Mouse (Mus musculus): ENCODE measurements around the gene Havcr2. TPM values are rescaled to one million over a fixed set of nuclear protein-coding genes. Genes with fewer than 3 reads are reported as not detected.

Havcr2 gene
- polyA plus RNA-seq, 1 experiment from 2014 or later: not detected

DNA sequence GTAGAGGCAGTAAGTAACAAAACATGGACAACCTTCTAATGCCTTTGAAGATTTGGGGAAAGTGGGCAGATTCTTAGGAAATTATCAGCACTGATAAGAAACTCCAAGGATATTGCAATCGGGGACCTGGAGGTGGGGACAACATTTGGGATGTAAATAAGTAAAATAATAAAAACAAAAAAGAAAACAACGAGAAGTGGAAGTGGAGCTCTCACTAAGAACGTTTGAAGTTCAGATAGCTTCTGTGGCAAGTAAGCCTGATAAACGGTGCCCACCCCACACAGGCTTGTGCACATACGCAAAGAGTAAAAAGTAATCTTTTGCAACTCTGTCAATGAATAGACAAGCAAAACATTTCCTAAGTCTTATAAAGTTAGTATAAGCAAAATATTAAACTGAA is 10.8 kb upstream of the Havcr2 start:
- WGBS: 89% methylated on average over 5 of the region's 5 CpGs
- no peaks in the 10 kb centered on the region for H3K27me3 ChIP-seq (ENCODE audit: control insufficient read depth, insufficient read depth, low read length)

DNA sequence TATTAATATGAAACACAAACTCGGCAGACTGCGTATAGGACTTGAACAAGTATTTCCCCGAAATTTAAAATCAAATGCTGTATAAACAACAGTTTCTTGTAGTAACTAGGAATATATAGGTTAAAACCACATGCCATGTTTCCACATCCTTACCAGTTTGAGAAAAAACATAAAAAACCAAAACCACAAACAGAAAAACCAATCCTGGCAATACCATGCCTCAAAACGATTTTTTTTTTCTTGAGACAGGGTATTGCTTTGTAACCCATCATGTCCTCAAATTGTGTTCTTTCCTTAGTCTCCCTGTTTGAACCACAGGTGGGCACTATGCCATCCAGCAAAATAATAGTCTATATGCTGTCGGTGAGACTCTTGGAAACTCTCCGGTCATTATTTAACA is 8.6 kb upstream of the Havcr2 start:
- H3K4me3 ChIP-seq (ENCODE audit: low read depth, low read length): no peak overlapping the region
- no peak overlapping the region for H3K9ac ChIP-seq (replicated peaks; ENCODE audit: low read depth, low read length)
- H3K27ac ChIP-seq (ENCODE audit: low read length): no peak overlapping the region
- 0 out of 2 replicates have a peak, but pooled peaks cover 6% of the 10 kb centered on the region for H3K36me3 ChIP-seq (ENCODE audit: control insufficient read depth, insufficient read depth, low read length)
- no peak overlapping the region for H3K4me2 ChIP-seq (replicated peaks; ENCODE audit: low read depth, low read length)
- 88% methylated on average over 6 of the region's 6 CpGs for WGBS
- ATAC-seq (ENCODE audit: insufficient number of reproducible peaks, insufficient read depth, low FRiP score, low read depth): no peak
- H3K27me3 ChIP-seq (ENCODE audit: control insufficient read depth, insufficient read depth, low read length): no peaks in the 10 kb centered on the region
- no peaks in the 10 kb centered on the region for H3K4me1 ChIP-seq (ENCODE audit: control insufficient read depth, insufficient read depth, low read length)
- no peaks in the 10 kb centered on the region for H3K9me3 ChIP-seq (ENCODE audit: control insufficient read depth, low read depth, low read length)

More for the DNA sequence above, 10.8 kb upstream of the Havcr2 start:
- Histone ChIP-seq H3K4me3 (ENCODE audit: low read depth, low read length) (no peak overlapping the region), H3K9me3 (ENCODE audit: control insufficient read depth, low read depth, low read length) (no peaks in the 10 kb centered on the region), H3K9ac (replicated peaks; ENCODE audit: low read depth, low read length) (no peak overlapping the region), H3K4me2 (replicated peaks; ENCODE audit: low read depth, low read length) (no peak overlapping the region), H3K27ac (ENCODE audit: low read length) (no peak overlapping the region), H3K4me1 (ENCODE audit: control insufficient read depth, insufficient read depth, low read length) (no peaks in the 10 kb centered on the region), H3K36me3 (ENCODE audit: control insufficient read depth, insufficient read depth, low read length) (peaks cover 9% of the 10 kb centered on the region; the same call in 1 of the 2 replicates)
- ATAC-seq (ENCODE audit: insufficient number of reproducible peaks, insufficient read depth, low FRiP score, low read depth): no peak

DNA sequence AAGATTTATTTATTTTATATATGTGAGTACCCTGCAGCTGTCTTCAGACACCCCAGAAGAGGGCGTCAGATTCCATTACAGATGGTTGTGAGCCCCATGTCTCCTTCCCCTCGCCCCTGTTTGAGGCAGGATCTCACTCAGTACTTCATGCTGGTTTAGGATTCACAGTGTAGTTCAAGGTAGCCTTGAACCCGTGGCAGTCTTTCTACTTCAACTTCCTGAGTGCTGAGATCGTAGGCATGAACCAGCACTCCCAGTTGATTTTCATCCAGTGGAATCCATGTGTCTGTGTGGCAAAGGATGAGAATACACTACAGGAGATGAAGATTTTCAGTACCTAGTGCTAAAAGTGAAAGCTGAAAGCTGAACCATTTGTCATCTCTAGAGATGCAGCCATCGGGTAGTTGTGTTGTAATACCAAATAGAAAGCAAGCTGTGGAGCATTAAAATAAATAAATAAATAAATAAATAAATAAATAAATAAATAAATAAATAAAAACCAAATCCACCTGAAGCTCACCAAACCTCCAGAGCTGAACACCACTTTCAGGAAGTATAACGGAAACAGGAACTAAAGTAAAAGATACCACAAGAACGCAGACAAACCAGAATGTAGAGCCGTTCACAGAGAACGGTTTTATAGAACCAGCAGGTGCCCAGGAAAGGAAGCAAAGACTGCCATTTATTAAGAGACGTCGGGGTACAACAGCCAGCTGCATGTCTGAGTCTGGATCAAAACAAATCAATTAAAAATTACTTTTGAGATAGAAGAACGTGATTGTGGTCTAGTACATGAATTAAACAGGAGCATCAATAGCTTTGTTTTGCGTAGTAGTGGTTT is 6.9 kb upstream of the Havcr2 start:
- Histone ChIP-seq H3K9ac (replicated peaks; ENCODE audit: low read depth, low read length) (no peak overlapping the region), H3K27ac (ENCODE audit: low read length) (no peak overlapping the region), H3K4me1 (ENCODE audit: control insufficient read depth, insufficient read depth, low read length) (no peaks in the 10 kb centered on the region), H3K27me3 (ENCODE audit: control insufficient read depth, insufficient read depth, low read length) (no peaks in the 10 kb centered on the region), H3K4me2 (replicated peaks; ENCODE audit: low read depth, low read length) (no peak overlapping the region), H3K4me3 (ENCODE audit: low read depth, low read length) (no peak overlapping the region), H3K9me3 (ENCODE audit: control insufficient read depth, low read depth, low read length) (no peaks in the 10 kb centered on the region), H3K36me3 (ENCODE audit: control insufficient read depth, insufficient read depth, low read length) (0 out of 2 replicates have a peak, but pooled peaks cover 2% of the 10 kb centered on the region)
- WGBS: 77% methylated on average over 13 of the region's 13 CpGs
- ATAC-seq (ENCODE audit: insufficient number of reproducible peaks, insufficient read depth, low FRiP score, low read depth): no peak

DNA sequence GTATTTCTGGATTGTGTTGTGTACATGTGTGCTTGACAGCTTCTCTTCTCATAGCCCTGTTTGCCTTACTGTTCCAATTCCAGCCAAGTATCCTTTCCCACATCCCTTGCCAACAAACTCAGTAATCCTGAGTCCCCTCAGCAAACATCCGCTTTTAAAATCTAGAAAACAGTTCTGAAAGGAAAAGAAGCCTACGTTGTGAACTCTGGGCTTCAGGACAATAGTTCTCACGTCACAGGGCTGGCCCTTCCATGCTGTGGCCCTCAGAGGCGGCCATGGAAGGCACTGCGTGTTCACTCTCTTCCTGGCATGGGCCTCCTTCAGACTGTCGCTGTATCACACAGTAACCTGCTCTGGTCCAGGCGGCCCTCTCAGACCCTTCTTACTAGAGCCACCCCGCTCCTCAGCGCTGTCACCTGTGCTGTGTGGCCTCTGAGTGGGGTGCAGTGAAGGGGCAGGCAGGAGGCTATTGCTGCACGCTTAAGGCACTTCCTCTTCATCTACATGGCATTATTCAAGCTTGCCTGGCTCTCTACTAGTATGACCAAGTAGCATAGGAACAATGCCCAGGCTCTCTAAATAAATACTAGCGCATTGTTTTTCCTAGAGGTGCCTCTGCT is 5.2 kb upstream of the Havcr2 start:
- Histone ChIP-seq H3K36me3 (ENCODE audit: control insufficient read depth, insufficient read depth, low read length) (no peaks in the 10 kb centered on the region), H3K27ac (ENCODE audit: low read length) (no peak overlapping the region), H3K9me3 (ENCODE audit: control insufficient read depth, low read depth, low read length) (no peaks in the 10 kb centered on the region), H3K4me1 (ENCODE audit: control insufficient read depth, insufficient read depth, low read length) (no peaks in the 10 kb centered on the region), H3K27me3 (ENCODE audit: control insufficient read depth, insufficient read depth, low read length) (no peaks in the 10 kb centered on the region), H3K4me2 (replicated peaks; ENCODE audit: low read depth, low read length) (no peak overlapping the region), H3K4me3 (ENCODE audit: low read depth, low read length) (no peak overlapping the region), H3K9ac (replicated peaks; ENCODE audit: low read depth, low read length) (no peak overlapping the region)
- no peak for ATAC-seq (ENCODE audit: insufficient number of reproducible peaks, insufficient read depth, low FRiP score, low read depth)
- WGBS: 83% methylated on average over 11 of the region's 11 CpGs

DNA sequence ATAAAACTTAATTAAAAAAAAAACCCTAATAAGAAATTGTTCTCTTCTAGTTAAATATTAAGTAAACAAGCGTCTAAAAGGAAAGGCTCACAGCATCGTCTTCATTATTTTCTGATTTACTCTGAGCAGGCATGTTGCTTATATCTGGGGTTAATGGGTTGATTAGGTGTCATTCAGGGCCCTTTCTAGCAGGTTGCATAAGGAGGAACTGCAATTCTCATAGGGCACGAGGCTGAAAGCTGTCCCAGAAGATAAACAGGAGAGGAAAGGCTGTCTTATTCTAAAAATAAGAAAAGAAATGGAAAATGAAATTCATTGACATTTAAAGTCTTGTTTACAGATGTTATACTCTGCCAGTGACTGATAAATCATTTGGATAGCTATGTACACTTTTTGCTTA is 5.2 kb downstream of the Havcr2 start:
- Histone ChIP-seq H3K27me3 (ENCODE audit: control insufficient read depth, insufficient read depth, low read length) (no peaks in the 10 kb centered on the region), H3K9me3 (ENCODE audit: control insufficient read depth, low read depth, low read length) (no peaks in the 10 kb centered on the region), H3K36me3 (ENCODE audit: control insufficient read depth, insufficient read depth, low read length) (no peaks in the 10 kb centered on the region), H3K4me1 (ENCODE audit: control insufficient read depth, insufficient read depth, low read length) (no peaks in the 10 kb centered on the region), H3K4me3 (ENCODE audit: low read depth, low read length) (no peak overlapping the region), H3K4me2 (replicated peaks; ENCODE audit: low read depth, low read length) (no peak overlapping the region), H3K9ac (replicated peaks; ENCODE audit: low read depth, low read length) (no peak overlapping the region), H3K27ac (ENCODE audit: low read length) (no peak overlapping the region)
- WGBS: 67% methylated on average over 3 of the region's 3 CpGs
- no peak for ATAC-seq (ENCODE audit: insufficient number of reproducible peaks, insufficient read depth, low FRiP score, low read depth)

DNA sequence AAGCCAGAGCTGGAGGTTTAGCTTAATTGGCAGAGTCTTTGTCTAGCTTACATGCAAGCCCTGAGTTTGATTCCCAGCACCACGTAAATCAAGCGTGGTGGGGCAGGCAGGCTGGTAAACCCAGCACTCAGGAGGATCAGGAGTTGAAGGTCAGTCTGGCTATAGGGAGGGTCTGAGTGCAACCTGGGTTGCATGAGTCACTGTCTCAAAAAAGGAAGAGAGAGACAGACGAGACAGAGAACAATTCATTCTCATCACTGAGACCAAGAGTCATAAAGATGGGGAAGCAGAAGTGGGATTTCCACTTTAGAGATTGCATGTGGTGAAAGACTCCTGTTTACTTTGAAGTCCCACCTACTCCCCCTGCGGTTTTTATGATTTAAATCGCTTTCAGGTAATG is 6.6 kb downstream of the Havcr2 start:
- Histone ChIP-seq H3K9me3 (ENCODE audit: control insufficient read depth, low read depth, low read length) (no peaks in the 10 kb centered on the region), H3K4me1 (ENCODE audit: control insufficient read depth, insufficient read depth, low read length) (no peaks in the 10 kb centered on the region), H3K4me2 (replicated peaks; ENCODE audit: low read depth, low read length) (no peak overlapping the region), H3K27me3 (ENCODE audit: control insufficient read depth, insufficient read depth, low read length) (no peaks in the 10 kb centered on the region), H3K4me3 (ENCODE audit: low read depth, low read length) (no peak overlapping the region), H3K36me3 (ENCODE audit: control insufficient read depth, insufficient read depth, low read length) (no peaks in the 10 kb centered on the region), H3K27ac (ENCODE audit: low read length) (no peak overlapping the region), H3K9ac (replicated peaks; ENCODE audit: low read depth, low read length) (no peak overlapping the region)
- no peak for ATAC-seq (ENCODE audit: insufficient number of reproducible peaks, insufficient read depth, low FRiP score, low read depth)
- 77% methylated on average over 5 of the region's 5 CpGs for WGBS

DNA sequence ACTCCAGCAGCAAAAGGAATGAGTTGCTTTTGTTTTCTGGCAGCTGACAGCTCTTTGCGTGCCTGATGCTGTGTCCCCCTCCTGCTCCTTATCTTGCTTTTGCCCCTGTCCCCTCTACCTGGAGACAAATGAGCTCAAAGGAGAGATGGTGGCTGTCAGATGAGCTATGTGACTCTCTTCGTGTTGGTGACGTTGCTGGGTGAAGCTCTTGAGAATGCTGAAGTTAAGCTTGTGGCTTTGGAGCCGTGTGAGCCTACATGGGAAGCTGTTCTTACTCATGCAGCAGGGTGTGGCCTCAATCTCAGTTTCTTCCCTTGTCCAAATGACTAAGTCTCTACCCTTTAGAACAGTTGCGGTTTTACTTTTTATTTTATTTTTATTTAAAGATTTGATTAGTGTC is 7.2 kb downstream of the Havcr2 start:
- no peaks in the 10 kb centered on the region for H3K36me3 ChIP-seq (ENCODE audit: control insufficient read depth, insufficient read depth, low read length)

DNA sequence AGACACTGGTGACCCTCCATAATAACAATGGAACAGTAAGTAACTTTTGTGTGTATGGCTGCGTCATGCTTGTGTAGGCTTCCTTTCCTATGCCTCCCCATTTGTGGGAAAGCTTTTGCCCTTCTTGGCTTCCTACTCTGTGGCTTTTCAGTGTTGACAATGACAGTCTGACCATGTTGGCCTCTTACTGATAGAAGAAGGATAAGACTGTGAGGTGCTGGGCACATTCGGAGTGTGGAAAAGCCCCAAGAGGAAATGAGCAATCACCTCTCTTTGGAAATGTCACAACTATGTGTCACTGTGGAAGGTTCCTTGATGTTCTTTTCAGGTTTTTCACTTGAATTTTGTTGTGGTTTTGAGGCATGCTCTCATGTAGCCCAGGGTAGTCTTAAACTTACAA is 12.1 kb downstream of the Havcr2 start:
- H3K9ac ChIP-seq (replicated peaks; ENCODE audit: low read depth, low read length): no peak overlapping the region
- no peak for ATAC-seq (ENCODE audit: insufficient number of reproducible peaks, insufficient read depth, low FRiP score, low read depth)
- no peaks in the 10 kb centered on the region for H3K4me1 ChIP-seq (ENCODE audit: control insufficient read depth, insufficient read depth, low read length)
- H3K4me3 ChIP-seq (ENCODE audit: low read depth, low read length): no peak overlapping the region
- H3K27ac ChIP-seq (ENCODE audit: low read length): no peak overlapping the region
- WGBS: 94% methylated on average over 2 of the region's 2 CpGs
- H3K36me3 ChIP-seq (ENCODE audit: control insufficient read depth, insufficient read depth, low read length): no peaks in the 10 kb centered on the region
- no peak overlapping the region for H3K4me2 ChIP-seq (replicated peaks; ENCODE audit: low read depth, low read length)
- no peaks in the 10 kb centered on the region for H3K9me3 ChIP-seq (ENCODE audit: control insufficient read depth, low read depth, low read length)
- H3K27me3 ChIP-seq (ENCODE audit: control insufficient read depth, insufficient read depth, low read length): no peaks in the 10 kb centered on the region

More for the DNA sequence above, 7.2 kb downstream of the Havcr2 start:
- Histone ChIP-seq H3K4me3 (ENCODE audit: low read depth, low read length) (no peak overlapping the region), H3K9ac (replicated peaks; ENCODE audit: low read depth, low read length) (no peak overlapping the region), H3K27me3 (ENCODE audit: control insufficient read depth, insufficient read depth, low read length) (no peaks in the 10 kb centered on the region), H3K4me1 (ENCODE audit: control insufficient read depth, insufficient read depth, low read length) (no peaks in the 10 kb centered on the region), H3K9me3 (ENCODE audit: control insufficient read depth, low read depth, low read length) (no peaks in the 10 kb centered on the region), H3K4me2 (replicated peaks; ENCODE audit: low read depth, low read length) (no peak overlapping the region), H3K27ac (ENCODE audit: low read length) (no peak overlapping the region)
- ATAC-seq (ENCODE audit: insufficient number of reproducible peaks, insufficient read depth, low FRiP score, low read depth): no peak
- 50% methylated on average over 5 of the region's 5 CpGs for WGBS

Measured in stomach, embryonic 14.5 days (tissue).